Mouse (Mus musculus): ENCODE measurements around the gene Mgat5b.
"Not testable (repeated sequence)": the region's sequence is repeated elsewhere in the genome, so short reads cannot be mapped to it uniquely, and the experiment has no call there.

Gene Mgat5b

GRCm38 (mm10) chr11:116918323-116919185 is at the start of gene Mgat5b:
Gene Mgat5b (plus strand): TSS chr11:116918863.
- DNase-seq (ENCODE audit: low read depth) = peak; percentile 5

GRCm38 (mm10) chr11:116869223-116869622 is 49.4 kb upstream of the Mgat5b start:
- no peak for DNase-seq (ENCODE audit: low read depth)

GRCm38 (mm10) chr11:116869641-116870040 is 49.0 kb upstream of the Mgat5b start:
- DNase-seq (ENCODE audit: low read depth) = no peak

- no peak for DNase-seq (ENCODE audit: low read depth)
Measured at GRCm38 (mm10) chr11:116871538-116871937, 47.1 kb upstream of the Mgat5b start.

- DNase-seq (ENCODE audit: low read depth) = no peak
Measured at GRCm38 (mm10) chr11:116873987-116874386, 44.7 kb upstream of the Mgat5b start.

- DNase-seq (ENCODE audit: low read depth) = no peak
Measured at GRCm38 (mm10) chr11:116878454-116878853, 40.2 kb upstream of the Mgat5b start.

- no peak for DNase-seq (ENCODE audit: low read depth)
Measured at GRCm38 (mm10) chr11:116880839-116881238, 37.8 kb upstream of the Mgat5b start.

GRCm38 (mm10) chr11:116881440-116881839 is 37.2 kb upstream of the Mgat5b start:
- DNase-seq (ENCODE audit: low read depth) = no peak

- DNase-seq (ENCODE audit: low read depth) = no peak
Measured at GRCm38 (mm10) chr11:116882446-116882845, 36.2 kb upstream of the Mgat5b start.

- no peak for DNase-seq (ENCODE audit: low read depth)
Measured at GRCm38 (mm10) chr11:116884061-116884460, 34.6 kb upstream of the Mgat5b start.

GRCm38 (mm10) chr11:116885275-116886151 is 33.1 kb upstream of the Mgat5b start:
- DNase-seq (ENCODE audit: low read depth) = peak; percentile 71

GRCm38 (mm10) chr11:116887136-116887535 is 31.5 kb upstream of the Mgat5b start:
- DNase-seq (ENCODE audit: low read depth) = no peak

GRCm38 (mm10) chr11:116893532-116894442 is 24.9 kb upstream of the Mgat5b start:
- DNase-seq (ENCODE audit: low read depth) = no peak

- no peak for DNase-seq (ENCODE audit: low read depth)
Measured at GRCm38 (mm10) chr11:116895402-116895801, 23.3 kb upstream of the Mgat5b start.

GRCm38 (mm10) chr11:116899247-116899646 is 19.4 kb upstream of the Mgat5b start:
- DNase-seq (ENCODE audit: low read depth) = no peak

- DNase-seq (ENCODE audit: low read depth) = not testable (repeated sequence)
Measured at GRCm38 (mm10) chr11:116902588-116902987, 16.1 kb upstream of the Mgat5b start.

GRCm38 (mm10) chr11:116905741-116906456 is 12.8 kb upstream of the Mgat5b start:
- no peak for DNase-seq (ENCODE audit: low read depth)

- no peak for DNase-seq (ENCODE audit: low read depth)
Measured at GRCm38 (mm10) chr11:116913573-116913972, 5.1 kb upstream of the Mgat5b start.

- no peak for DNase-seq (ENCODE audit: low read depth)
Measured at GRCm38 (mm10) chr11:116914267-116914885, 4.3 kb upstream of the Mgat5b start.

GRCm38 (mm10) chr11:116915241-116915640 is 3.4 kb upstream of the Mgat5b start:
- DNase-seq (ENCODE audit: low read depth) = no peak

GRCm38 (mm10) chr11:116917361-116917760 is 1.3 kb upstream of the Mgat5b start:
- DNase-seq (ENCODE audit: low read depth) = no peak

Data from fibroblast of lung, adult 2 months (primary cell).